Mouse (Mus musculus) myocyte (in vitro differentiated cells): ENCODE measurements around the gene Tie1.

Experiments
- E2F4 ChIP-seq: IDR thresholded peaks from one replicate; pipeline ENCODE4 v1.6.1; 2011; ENCODE audit warnings: mild to moderate bottlenecking, control low read depth, moderate library complexity; ENCODE audit not compliant: insufficient read depth
- MAX ChIP-seq: IDR thresholded peaks from one replicate; pipeline ENCODE4 v1.6.1; 2011; ENCODE audit warnings: low read depth, mild to moderate bottlenecking, control low read depth
- TCF12 ChIP-seq: IDR thresholded peaks from one replicate; pipeline ENCODE4 v1.6.1; 2011; ENCODE audit warnings: mild to moderate bottlenecking, control low read depth; ENCODE audit not compliant: poor library complexity, insufficient read depth, severe bottlenecking

GRCm38 (mm10) chr4:118537801-118538200 is 47.9 kb upstream of the Tie1 start:
- TF ChIP-seq MAX (no peak), TCF12 (no peak), E2F4 (no peak)
